Mouse (Mus musculus) heart, postnatal 4 days (tissue): ENCODE results near the gene B3gnt8. TPM values are rescaled to one million over a fixed set of nuclear protein-coding genes. Genes with fewer than 3 reads are reported as not detected.
A peak's percentile ranks its signal among the peaks of the same experiment; 100 is the strongest.
"Not testable (repeated sequence)": the region's sequence is repeated elsewhere in the genome, so short reads cannot be mapped to it uniquely, and the experiment has no call there.

Source experiments
- DNase-seq: peaks from one replicate; pipeline ENCODE4 v3.0.0; 2021
- total RNA-seq, 2 experiments: library from RNA; stranded (reverse); gene quantifications; 2 replicates each; pipeline ENCODE4 v1.2.3; 2021

Gene B3gnt8
- 1 to 10 TPM; 2.2 to 3.0 TPM for total RNA-seq

GRCm38 (mm10) chr7:25626509-25627430 lies at the start of gene B3gnt8:
B3gnt8 (plus strand) TSS chr7:25626654.
- peak; percentile 62 for DNase-seq

- not testable (repeated sequence) for DNase-seq
Observed at GRCm38 (mm10) chr7:25576793-25577437, 49.5 kb upstream of the B3gnt8 start.

DNA sequence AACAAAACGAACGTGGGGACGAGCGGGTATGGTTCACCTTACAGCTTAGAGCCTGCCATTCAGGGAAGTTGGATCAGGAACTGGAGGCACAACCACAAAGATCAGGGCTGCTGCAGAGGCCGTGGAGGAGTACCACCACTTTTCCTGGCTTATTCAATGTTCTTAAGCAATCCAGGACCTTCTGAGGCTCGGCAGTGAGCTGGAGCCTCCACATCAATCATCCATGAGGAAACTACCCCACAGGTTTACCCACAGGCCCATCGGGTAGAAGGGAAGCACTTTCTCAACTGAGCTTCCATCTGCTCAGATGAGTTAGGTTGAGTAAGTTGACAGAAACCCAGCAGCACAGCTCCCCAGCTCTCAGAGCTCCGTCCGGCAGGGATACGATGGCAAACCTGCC lies 47.0 kb upstream of the B3gnt8 start:
- no peak for DNase-seq

GRCm38 (mm10) chr7:25582301-25582810 lies 44.1 kb upstream of the B3gnt8 start:
- DNase-seq = no peak

GRCm38 (mm10) chr7:25584651-25585050 lies 41.8 kb upstream of the B3gnt8 start:
- DNase-seq = no peak

DNA sequence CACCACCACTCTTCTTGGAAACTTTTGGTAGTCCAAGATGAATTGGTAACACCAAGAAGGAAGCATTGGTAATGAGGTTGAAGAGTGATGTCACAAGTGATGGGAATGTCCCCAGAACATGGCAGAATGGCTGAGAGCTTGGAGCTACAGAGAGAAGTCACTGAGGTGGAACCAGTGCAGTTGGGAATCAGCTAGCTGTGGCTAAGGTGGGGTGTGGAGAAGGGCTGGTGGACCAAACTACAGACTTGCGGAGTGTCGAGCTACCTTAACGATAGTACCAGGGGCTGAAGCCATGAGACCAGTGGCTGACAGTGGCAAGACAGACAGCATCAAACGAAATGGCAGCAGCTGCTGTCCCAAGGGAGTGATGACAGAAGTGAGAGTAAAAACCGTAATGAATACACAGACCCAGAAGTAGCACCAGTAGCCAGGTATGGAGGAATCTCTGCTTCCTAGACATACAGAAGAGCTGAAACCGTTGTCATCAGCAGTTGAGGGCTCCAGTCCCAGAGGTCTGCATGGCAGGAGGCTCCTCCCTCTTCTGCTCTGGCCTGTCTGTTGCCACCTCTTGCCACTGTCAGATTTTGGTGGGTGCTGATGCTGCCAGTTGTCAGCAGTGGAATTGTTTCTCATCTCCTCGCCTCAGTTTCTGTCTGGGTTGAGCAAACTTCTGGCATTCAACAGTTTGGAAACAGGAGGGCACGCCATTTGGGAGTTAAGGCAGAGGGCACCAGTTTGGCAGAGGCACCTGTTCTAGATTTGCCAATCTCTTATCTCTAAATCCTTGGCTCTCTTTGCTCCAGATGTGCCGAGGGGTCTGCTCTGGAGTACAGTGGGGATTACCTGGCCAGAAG lies 40.9 kb upstream of the B3gnt8 start:
- DNase-seq = no peak

DNA sequence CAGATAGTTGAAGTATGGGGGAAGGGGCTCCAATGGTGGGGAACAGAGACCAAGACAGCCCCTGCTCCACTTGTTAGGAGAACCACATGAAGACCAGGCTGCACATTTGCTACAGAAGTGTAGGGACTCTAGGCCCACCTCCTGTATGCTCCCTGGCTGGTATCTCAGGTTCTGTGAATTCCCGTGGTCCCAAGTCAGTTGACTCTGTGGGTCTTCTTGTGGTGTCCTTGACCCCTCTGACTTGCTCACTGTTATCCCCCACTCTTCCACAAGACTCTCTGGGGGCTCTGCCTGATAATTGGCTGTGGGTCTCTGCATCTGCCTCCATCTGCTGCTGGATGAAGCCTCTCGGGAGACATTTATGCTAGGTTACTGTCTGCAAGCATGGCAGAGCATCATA lies 35.2 kb upstream of the B3gnt8 start:
- DNase-seq = no peak

DNA sequence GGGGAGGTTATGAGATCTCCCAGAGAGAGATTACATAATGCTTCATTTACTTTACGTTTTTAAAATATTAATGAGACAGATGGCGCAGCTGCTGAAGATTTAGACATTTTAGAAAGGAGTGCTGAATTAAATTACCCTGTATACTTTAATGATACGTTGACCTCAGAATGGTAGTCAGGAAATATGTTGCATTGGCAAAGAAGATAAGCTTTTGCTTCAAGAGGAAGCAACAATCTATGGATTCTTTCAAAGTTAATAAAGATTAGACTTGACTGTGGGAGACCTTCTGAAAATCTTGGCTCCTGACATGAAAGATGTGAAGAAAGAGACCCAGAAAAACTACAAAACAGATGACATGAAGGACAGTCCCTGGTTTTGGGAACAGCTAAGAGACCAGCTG lies 32.6 kb upstream of the B3gnt8 start:
- no peak for DNase-seq

DNA sequence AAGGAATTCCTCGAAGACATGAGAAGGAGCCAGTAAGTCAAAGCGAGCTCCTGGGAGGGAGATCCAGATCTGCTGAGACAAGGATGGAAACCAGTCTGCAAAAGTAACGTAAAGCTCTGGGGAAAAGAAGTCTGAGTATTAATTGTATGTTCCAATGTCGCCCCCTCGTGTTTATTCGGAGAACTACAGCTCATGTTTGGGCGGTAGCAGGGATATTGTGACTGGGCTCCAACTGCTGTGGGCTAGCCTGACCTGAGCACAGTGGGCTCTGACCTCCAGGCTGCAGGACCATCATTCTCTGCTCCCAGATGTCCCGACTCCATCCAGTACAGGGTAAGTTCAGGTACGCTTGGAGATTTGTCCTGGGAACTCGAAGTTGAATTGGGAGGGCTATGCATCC lies 26.8 kb upstream of the B3gnt8 start:
- peak; percentile 78 for DNase-seq

- DNase-seq = no peak
Observed at GRCm38 (mm10) chr7:25600666-25601065, 25.8 kb upstream of the B3gnt8 start.

GRCm38 (mm10) chr7:25601346-25601745 lies 25.1 kb upstream of the B3gnt8 start:
- no peak for DNase-seq

DNA sequence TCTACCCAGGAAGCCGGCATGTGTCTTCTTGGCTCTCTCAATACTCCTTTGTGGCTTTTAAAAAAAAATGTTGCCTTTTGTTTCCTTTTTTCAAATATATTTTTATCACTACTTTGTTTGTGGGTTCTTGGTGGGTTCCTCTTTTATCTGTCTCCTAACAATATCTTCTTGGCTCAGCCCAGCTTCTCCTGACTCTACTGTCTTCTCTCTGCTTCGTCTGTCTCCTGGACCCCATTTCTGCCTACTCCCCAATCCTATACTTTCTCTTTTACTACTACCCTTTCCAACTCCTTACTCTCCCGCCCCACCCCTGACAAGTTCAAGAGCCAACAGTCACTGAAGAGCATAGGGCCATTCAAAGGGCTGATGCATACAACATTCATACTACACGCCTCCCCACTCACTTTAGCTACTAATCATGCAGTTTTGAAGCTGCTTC lies 19.8 kb upstream of the B3gnt8 start:
- DNase-seq = no peak

- DNase-seq = no peak
Observed at GRCm38 (mm10) chr7:25607196-25607595, 19.3 kb upstream of the B3gnt8 start.

- DNase-seq = no peak
Observed at GRCm38 (mm10) chr7:25610056-25610455, 16.4 kb upstream of the B3gnt8 start.

- no peak for DNase-seq
Observed at GRCm38 (mm10) chr7:25611501-25611900, 15.0 kb upstream of the B3gnt8 start.

GRCm38 (mm10) chr7:25614086-25614485 lies 12.4 kb upstream of the B3gnt8 start:
- no peak for DNase-seq

GRCm38 (mm10) chr7:25614831-25615705 lies 11.4 kb upstream of the B3gnt8 start:
- no peak for DNase-seq

DNA sequence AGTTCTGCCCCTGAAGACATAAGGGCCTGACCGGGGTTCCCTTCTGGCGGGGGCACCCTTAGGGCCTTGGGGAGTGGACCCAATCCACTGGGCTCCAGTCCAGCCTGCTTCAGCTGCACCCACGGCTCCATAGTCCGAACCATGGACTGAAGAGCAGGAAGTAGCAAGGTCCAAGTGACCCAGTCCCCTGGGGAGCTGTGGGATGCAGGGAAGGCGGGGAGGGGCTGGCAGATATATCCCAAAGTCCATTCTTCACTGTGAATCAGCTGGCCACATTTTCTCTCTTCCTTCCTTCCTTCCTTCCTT lies 10.8 kb upstream of the B3gnt8 start, which contains the start of gene Erich4:
Gene Erich4 (minus strand): TSS at position 187 of the 306 bp plus-strand sequence.
- DNase-seq = no peak

DNA sequence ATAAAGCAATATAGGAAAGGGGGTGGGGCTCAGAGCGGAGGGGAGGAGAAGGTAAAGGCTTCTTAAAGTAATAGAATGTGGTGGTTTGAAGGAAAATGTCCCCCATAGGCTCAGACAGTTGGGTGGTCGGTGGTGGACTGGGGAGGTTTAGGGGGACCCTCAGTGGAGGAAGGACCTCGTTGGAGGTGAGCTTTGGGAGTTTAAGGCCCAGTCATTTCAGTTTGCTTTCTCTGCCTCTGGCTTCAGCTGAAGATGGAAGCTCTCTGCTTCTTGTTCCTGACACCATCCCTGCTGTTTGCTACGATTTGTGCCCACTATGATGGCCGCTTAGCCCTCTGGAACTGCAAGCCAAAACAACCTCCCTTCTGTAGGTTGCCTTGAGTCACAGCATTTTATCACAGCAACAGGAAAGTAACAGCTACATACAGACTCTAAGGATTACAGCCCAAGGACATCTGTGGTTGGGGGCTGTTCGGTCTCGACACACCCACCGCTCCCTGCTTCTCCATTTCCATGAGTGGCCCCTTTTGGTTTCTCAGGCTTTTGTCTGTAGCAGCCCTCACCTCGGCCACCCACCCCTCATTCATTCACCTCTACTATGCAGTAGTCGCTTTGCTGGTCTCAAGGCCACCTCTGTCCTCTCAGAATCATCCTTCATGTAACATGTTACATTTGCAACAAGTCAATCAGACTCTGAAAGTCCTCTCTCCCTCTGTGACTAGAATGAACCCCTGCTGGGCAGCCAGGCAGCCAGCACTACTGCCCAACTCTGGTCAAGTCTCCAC lies 8.9 kb upstream of the B3gnt8 start:
- no peak for DNase-seq

DNA sequence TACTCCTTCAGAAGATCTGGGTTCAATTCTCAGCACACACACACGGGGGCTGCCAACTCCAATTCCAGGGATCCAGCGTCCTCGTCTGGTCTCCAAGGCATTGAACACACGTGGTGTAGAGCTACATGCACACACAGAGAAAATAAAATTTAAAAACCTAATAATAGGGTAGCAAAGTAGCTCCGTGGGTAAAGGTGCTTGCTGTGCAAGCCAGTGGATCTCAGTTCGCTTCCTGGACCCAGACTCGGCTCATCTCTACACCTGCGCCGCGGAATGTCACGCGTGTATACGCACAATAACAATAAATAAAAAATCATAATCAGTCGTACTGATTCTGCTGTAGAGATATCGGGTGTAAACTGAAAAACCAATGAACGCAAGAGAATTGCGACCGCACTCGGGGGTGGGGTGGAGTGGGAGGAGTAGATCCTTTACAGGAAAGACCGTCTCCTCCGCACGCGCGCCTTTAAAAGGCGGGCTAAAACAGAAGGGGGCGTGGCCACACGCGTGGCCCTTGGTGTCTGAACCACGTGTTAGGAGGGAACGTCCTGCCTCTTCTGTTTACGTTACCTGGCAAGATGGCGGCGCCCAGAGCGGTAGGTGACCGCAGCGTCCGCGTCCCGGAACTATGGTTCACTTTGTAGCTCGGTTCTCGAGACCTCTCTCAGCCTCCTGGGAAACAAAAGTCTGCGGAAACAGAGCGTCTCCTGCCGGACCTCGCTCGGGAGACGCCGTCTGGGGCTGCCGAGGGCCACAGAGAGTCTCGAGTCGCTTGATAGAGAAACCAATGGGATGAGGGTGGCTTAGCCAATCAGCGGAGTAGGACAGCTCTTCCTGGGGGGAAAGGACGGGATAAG lies 7.4 kb upstream of the B3gnt8 start, which contains the start of gene Dmac2:
Gene Dmac2 (plus strand): TSS at position 550 of the 857 bp plus-strand sequence.
- peak; percentile 93 for DNase-seq
